Mouse (Mus musculus) right cerebral cortex, adult 2 months (tissue): ENCODE data around the gene Cerkl.

ENCODE experiments used
- DNase-seq, 2 experiments: peaks; one replicate each; pipeline ENCODE4 v3.0.0; 2021 to 2022; ENCODE audit warnings: low spot score in 2 of 2

Gene Cerkl

GRCm38 (mm10) chr2:79456575-79457349 lies at the start of gene Cerkl, which contains the start of gene Neurod1:
Gene Cerkl, minus strand, starts transcription at chr2:79456785.
Gene Neurod1, minus strand, starts transcription at chr2:79456751.
- DNase-seq: peak; percentile 69 to 75

DNA sequence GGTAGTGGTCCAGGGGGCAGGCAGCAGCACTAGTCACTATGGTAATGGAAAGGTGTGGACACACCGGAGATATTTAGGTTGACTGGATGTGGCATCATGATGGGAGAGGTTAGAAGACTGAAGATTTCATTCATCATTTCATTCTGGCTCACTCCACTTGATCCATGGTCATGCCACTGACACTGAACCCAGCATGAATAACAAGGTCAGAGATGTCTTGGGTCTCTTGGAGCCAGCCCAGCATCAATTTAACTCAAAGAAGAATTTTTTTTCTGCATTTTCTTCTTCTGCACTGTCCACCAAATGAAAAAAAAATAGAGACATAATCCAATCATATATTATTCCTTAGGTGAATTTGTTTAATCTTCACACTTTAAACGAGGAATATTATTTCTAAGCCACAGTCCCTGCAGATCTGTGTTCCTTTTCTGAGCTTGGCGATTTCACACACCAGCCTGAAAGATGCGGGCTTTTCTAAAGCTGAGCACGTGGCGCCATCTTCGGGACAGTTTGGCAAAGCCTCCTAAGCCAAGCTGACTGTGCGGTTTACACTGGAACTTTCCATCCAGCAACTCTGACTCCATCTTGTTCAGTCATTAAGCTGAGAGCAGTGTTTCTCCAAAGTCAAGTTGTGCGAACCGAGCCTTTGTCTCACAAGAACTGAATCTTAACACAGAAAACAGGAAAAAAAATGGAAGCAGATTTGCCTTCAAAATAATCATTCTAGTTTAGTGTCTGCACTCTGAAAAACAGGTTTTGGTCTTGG lies 42.6 kb upstream of the Cerkl start:
- DNase-seq: peak; percentile 88

DNA sequence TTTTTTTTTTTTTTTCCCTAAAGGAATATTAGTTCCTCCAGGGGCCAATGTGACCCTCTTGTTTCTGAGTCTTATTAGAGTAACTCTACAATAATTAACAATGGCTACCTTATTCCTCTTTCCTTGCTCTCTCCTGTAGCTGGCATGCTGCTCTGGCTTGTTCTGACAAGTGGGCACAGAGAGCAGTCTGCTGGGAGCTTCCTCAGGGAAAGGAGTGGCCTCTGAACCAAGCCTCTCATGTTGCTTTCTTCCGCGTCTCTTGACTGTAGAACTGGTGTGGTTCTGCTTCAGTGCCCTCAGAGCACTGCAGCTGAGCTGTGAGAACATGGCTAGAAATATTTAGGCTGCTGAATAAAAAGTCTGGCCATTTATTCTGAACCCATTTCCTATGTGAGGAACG lies 28.5 kb upstream of the Cerkl start:
- no peak for DNase-seq

- no peak for DNase-seq
Observed at GRCm38 (mm10) chr2:79482511-79482910, 25.9 kb upstream of the Cerkl start.

DNA sequence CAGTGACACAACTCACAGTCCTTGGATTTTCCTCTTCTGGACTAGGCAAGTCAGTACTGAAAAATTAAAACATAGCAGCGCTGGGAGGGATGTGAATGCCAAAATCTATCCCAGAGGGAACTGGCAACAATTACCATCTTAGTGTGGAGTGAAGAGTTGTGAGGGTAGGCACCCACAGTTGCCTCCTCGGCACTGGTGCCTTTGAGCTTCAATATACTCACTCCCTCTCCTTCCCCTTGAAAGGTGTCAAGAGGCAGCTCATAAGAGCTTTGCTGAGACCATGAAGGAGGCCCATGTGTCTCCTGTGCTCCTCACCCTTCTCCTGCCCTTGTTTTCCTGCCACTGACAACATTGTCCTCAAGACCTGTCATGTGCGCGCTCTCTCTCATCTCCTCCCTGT lies 5.8 kb upstream of the Cerkl start:
- no peak for DNase-seq

DNA sequence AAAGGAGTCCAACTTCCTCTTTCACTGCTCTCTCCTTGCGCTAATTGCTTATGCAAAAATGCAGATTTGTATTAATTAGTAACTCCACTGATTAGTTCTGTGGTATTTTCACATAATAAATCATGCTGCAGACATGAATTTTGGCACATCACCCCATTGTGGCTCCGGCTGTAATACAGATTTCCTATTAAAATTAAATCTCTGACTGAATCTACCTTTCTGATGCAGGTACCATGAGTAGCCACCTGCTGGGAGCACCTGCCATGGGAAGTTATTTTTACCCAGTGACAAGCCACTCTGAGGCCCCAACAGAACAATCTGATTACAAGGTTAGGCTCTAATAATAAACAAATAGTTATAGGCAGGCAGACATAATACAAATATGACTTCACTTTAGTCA lies 5.3 kb upstream of the Cerkl start:
- DNase-seq: no peak

- DNase-seq: no peak
Observed at GRCm38 (mm10) chr2:79460586-79460985, 4.0 kb upstream of the Cerkl start.

DNA sequence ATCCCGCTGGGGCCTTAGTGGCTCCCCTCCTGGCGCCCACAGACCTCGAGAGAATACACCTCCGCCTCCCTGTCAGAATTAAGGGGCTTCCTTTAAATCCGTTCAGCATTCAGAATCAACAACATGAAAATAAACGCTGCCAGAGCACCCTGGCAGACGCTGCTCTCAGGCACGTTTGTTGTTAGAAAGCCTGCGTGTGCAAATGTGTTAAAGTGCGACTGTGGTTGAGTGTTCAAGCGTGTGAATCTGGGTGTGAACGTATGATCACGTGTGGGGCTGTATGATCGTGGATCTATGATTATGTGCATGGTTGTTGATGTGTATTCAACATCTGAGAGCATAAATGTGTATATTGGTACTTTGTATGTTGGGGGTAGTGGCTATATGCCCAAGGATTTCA lies 3.5 kb upstream of the Cerkl start:
- DNase-seq: peak; percentile 7 to 19

GRCm38 (mm10) chr2:79459061-79460045 lies 2.8 kb upstream of the Cerkl start:
- peak in 1 of 2 experiments; percentile 20 for DNase-seq

- DNase-seq: no peak
Observed at GRCm38 (mm10) chr2:79457932-79458331, 1.3 kb upstream of the Cerkl start.

DNA sequence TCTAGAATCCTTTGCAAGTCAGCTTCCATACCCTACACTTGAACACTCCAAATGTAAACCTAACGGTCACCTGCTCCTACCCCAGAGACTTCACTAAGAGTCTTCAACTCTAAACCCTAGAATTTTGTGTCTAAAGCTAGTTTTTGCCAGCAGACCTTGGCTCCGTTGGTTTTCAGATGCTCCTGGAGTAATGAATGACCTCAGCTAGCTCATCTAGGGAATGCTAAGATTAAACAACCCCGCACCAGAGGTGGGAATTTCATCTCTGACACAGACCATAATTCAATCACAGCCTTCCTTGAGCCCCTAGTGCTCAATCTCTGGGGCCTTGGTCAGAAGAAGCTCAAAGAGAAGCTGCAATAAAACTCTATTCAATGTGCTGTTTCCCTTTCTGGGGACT lies 849 bp upstream of the Cerkl start:
- DNase-seq: peak in 1 of 2 experiments; percentile 9

- peak; percentile 24 to 48 for DNase-seq
Observed at GRCm38 (mm10) chr2:79455646-79456045, 939 bp downstream of the Cerkl start.

DNA sequence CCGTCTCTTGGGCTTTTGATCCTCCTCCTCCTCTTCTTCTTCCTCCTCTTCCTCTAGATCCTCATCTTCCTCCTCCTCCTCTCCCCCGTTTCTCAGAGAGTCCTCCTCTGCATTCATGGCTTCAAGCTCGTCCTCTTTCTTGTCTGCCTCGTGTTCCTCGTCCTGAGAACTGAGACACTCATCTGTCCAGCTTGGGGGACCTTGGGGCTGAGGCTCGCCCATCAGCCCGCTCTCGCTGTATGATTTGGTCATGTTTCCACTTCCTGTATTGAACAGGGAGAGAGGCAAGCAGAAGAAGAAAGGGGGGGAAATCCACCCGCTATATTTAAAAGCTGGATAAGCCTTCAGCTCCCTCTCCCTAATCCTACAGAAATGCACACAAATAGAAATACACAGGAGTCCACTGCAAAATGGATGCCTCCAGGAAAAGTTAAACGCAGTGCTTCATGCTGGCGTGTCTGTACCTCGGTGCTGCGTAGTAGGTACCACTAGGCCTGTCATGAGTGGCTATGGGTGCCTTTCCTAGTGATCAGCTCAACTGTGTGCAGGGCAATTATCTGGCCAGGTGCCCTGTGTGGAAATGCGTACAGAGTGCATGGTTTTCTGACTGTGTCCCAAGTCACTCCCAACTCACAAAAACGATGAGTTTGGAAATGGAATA lies 1.7 kb downstream of the Cerkl start:
- peak; percentile 33 to 45 for DNase-seq

DNA sequence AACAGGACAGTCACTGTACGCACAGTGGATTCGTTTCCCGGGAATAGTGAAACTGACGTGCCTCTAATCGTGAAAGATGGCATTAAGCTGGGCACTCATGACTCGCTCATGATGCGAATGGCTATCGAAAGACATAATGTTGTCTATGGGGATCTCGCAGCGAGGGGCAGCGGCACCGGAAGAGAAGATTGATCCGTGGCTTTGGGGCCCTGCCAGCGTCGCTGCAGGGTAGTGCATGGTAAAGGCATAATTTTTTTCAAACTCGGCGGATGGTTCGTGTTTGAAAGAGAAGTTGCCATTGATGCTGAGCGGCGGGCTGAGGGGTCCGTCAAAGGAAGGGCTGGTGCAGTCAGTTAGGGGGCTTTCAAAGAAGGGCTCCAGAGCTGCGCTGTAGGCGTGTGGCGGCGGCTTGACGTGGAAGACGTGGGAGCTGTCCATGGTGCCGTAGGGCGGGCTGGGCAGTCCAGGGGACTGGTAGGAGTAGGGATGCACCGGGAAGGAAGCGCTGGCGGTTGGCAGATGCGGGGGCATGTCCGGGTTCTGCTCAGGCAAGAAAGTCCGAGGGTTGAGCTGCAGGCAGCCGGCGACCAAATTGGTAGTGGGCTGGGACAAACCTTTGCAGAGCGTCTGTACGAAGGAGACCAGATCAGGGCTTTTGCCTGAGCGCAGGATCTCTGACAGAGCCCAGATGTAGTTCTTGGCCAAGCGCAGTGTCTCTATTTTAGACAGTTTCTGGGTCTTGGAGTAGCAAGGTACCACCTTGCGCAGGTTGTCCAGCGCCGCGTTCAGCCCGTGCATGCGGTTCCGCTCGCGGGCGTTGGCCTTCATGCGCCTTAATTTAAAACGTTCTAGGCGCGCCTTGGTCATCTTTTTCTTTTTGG lies 2.4 kb downstream of the Cerkl start:
- peak; percentile 58 to 64 for DNase-seq

DNA sequence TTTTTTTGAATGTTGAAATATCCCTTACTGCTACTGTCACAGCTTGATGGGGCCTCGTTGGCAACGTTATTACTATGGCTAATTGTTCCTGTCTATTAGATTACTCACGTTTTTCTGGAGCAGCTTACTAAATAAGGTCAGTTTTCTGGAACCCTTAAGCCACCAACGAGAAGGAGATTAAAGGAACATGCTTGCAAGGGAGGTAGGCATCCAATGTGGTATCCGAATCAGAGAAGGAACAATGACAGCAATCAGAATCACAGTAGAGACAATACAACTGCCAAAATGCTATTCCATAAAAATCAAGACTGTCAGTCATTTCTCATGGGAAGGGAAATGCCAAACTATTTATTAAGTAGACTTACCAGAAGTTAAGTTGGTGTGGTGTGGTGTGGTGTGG lies 5.1 kb downstream of the Cerkl start:
- no peak for DNase-seq

GRCm38 (mm10) chr2:79450684-79451394 lies 5.7 kb downstream of the Cerkl start:
- no peak for DNase-seq

DNA sequence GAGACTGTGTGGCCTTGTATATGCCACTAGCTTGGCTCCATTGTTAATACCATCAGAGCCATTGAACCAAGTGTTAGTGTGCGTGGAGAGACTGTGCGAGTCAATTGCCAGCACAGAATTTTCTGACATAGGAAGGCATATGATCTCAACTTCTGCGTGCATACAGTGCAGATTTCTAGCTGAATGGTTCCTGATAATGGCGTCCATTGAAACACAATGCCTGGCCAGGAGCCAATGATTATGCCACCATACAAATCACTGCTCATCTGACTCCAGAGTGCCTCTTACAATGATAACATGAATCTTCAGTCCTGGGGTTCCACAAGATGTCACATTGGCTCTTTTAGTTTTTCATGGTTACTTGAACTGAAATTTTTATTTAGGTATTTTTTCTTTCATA lies 7.2 kb downstream of the Cerkl start:
- DNase-seq: no peak

DNA sequence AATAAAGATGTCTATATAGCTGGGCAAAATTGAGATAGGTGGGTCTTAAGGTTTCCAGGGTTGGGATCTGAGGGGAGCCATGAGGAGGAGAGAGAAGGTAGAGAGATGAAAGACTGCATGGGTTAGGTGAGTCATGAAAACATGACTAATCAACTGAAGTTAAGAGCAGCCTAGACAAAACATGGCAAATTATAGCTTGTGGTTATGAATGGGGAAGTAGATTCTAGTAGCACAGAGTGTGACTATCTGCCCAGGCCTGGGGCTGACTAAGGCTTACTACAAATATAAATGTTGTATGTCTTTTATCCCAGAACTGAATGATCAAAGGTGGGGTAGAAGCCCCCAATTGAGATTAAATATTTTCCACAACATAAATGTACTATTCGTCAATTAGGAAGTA lies 9.4 kb downstream of the Cerkl start:
- no peak for DNase-seq

- DNase-seq: no peak
Observed at GRCm38 (mm10) chr2:79443861-79444620, 12.5 kb downstream of the Cerkl start.
